Mouse (Mus musculus): ENCODE data around the gene Tub. TPM values are rescaled to one million over a fixed set of nuclear protein-coding genes. Genes with fewer than 3 reads are reported as not detected.

Gene Tub
- polyA plus RNA-seq (2014; fragmentation: Illumina TruSeq; extraction: RNeasy Lipid Tissue Mini Kit (QIAGEN cat#74804); ENCODE audit: low read depth, low replicate concordance), result 0.95 TPM

GRCm38 (mm10) chr7:108950312-108950761, at the start of gene Tub:
Gene Tub (plus strand): TSS chr7:108950338.

DNA sequence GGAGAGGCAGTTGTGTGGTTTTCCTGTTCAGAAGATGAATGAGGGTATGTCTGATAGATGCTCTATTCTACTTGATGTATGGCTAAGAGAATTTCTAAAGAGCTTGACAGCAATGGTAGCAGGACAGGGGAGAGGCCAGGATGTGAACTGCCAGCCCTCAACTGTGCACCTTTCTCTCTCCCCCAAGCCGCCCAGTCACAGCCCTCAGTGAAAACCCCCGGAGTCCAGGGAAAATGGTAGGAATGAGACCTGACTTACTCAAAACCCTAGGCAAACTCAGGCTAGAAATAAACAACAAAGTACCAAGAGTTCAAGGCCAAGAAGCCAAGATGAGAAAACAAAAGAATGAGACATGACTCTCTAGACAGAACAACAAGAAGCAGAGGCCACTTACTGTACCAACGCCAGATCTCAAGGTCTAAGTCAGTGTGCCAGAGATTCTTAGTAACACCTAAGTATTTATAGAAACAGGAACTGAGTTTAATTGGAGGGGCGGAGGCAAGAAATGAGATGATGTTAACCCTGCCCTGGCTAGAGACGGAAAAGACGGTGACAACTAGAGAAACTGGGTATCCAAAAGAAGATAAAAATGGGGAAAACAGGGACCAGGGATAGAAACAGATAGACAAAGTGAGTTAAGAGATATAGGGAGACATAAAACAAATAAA, 20.3 kb upstream of the Tub start, which contains the start of gene Nlrp10:
Gene Nlrp10, minus strand, starts transcription at position 453 of the 668 bp plus-strand sequence.

DNA sequence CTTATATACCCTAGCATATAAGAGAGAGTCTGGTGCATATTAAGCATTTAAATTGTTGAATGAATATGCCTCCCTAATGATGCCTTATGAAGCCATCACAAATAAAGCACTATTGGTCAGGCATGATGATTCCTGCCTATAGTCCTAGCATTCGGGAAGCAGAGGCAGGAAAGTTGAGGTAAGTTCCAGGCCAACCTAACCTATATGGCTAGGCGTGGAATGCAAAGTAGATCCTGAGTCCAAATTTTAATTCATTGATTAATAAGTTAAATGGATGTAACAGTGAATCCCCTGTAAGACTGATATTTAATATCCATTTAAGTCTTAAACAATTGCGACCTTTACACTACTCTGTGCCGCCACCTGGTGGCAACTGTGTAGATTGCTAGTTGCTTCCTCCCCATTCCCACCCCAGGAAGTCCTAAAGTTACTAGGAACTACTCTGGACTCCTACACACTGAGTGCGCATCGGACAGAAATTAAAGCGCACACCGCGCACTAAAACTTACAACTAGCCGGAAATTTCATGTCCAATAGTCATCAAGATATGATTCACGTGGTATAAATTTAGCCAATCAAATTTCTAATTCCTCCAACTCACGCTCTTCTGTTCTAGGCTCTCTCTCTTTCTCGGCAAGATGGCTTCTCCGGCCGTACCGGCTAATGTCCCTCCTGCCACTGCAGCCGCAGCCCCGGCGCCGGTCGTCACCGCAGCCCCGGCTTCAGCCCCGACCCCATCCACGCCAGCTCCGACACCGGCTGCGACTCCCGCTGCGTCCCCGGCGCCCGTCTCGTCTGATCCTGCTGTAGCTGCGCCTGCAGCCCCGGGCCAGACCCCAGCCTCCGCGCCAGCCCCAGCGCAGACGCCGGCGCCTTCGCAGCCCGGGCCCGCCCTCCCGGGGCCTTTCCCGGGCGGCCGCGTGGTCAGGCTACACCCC, 16.1 kb upstream of the Tub start, which contains the start of gene Eif3f:
Gene Eif3f, plus strand, starts transcription at position 624 of the 938 bp plus-strand sequence.

DNA sequence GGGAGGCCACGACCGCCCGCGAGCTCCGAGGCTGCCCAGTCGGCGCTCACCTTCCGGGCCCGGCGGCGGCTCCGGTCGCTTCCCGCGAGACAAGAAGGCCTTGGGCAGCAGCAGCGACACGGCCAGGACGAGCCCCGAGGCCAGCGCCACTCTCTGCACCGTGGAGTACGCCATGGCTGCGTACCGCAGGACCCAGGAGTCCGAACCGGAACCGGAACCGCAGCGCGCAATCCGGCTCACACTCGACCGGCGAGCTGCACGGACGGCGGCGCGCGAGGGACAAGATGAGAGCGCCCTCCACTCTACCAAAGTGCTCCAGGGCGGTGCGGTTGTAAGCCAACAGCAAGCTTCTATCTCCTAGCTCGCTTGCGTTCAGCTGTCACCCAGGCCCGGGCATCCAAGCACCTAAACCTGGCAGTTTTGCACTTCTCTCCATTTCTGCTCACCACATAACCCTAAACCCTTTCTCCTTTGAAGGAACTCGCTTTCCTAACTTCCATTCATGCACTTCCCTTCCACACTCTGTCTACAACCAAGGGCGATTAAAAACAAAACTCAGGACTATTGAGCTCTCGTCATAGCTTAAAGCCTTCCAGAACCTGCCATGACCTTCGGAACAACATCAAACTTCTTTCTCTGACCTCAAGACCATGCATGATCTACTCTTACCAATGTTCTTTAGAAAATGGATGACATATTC, 133.1 kb downstream of the Tub start, which contains the start of gene Ric3:
Gene Ric3, minus strand, starts transcription at position 219 of the 700 bp plus-strand sequence.

Other genes starting within 250 kb of the Tub start
- gene Olfr512, start 237.0 kb upstream of the Tub start, polyA plus RNA-seq (2014; fragmentation: Illumina TruSeq; extraction: RNeasy Lipid Tissue Mini Kit (QIAGEN cat#74804); ENCODE audit: low read depth, low replicate concordance), result not detected
- gene Olfr513, start 199.4 kb upstream of the Tub start, polyA plus RNA-seq (2014; fragmentation: Illumina TruSeq; extraction: RNeasy Lipid Tissue Mini Kit (QIAGEN cat#74804); ENCODE audit: low read depth, low replicate concordance), result not detected
- not detected for gene Olfr514, start 124.3 kb upstream of the Tub start, polyA plus RNA-seq (2014; fragmentation: Illumina TruSeq; extraction: RNeasy Lipid Tissue Mini Kit (QIAGEN cat#74804); ENCODE audit: low read depth, low replicate concordance)
- gene Olfr516, start 99.8 kb upstream of the Tub start, polyA plus RNA-seq (2014; fragmentation: Illumina TruSeq; extraction: RNeasy Lipid Tissue Mini Kit (QIAGEN cat#74804); ENCODE audit: low read depth, low replicate concordance), result not detected
- gene Olfr517, start 78.0 kb upstream of the Tub start, polyA plus RNA-seq (2014; fragmentation: Illumina TruSeq; extraction: RNeasy Lipid Tissue Mini Kit (QIAGEN cat#74804); ENCODE audit: low read depth, low replicate concordance), result not detected
- not detected for gene Olfr518, start 65.3 kb upstream of the Tub start, polyA plus RNA-seq (2014; fragmentation: Illumina TruSeq; extraction: RNeasy Lipid Tissue Mini Kit (QIAGEN cat#74804); ENCODE audit: low read depth, low replicate concordance)
- gene Olfr519, start 55.9 kb upstream of the Tub start, polyA plus RNA-seq (2014; fragmentation: Illumina TruSeq; extraction: RNeasy Lipid Tissue Mini Kit (QIAGEN cat#74804); ENCODE audit: low read depth, low replicate concordance), result not detected
- 10.2 TPM for gene Nlrp10, start 20.2 kb upstream of the Tub start, polyA plus RNA-seq (2014; fragmentation: Illumina TruSeq; extraction: RNeasy Lipid Tissue Mini Kit (QIAGEN cat#74804); ENCODE audit: low read depth, low replicate concordance)
- gene Eif3f, start 15.9 kb upstream of the Tub start, polyA plus RNA-seq (2014; fragmentation: Illumina TruSeq; extraction: RNeasy Lipid Tissue Mini Kit (QIAGEN cat#74804); ENCODE audit: low read depth, low replicate concordance), result 47.9 TPM
- gene Ric3, start 133.0 kb downstream of the Tub start, polyA plus RNA-seq (2014; fragmentation: Illumina TruSeq; extraction: RNeasy Lipid Tissue Mini Kit (QIAGEN cat#74804); ENCODE audit: low read depth, low replicate concordance), result 6.0 TPM
- gene Lmo1, start 224.9 kb downstream of the Tub start, polyA plus RNA-seq (2014; fragmentation: Illumina TruSeq; extraction: RNeasy Lipid Tissue Mini Kit (QIAGEN cat#74804); ENCODE audit: low read depth, low replicate concordance), result not detected